Mouse (Mus musculus) gastrocnemius, postnatal 10 days (tissue): ENCODE data around the gene Osbpl5. TPM values are rescaled to one million over a fixed set of nuclear protein-coding genes. Genes with fewer than 3 reads are reported as not detected.

Experiments used
- microRNA-seq, 2 experiments: library from miRNA; unstranded; fragments of <30 nt; microRNA quantifications; one replicate each; pipeline ENCODE4 v1.2.0; 2021
- total RNA-seq, 2 experiments: library from RNA; stranded (reverse); gene quantifications; 2 replicates each; pipeline ENCODE4 v1.2.3; 2021

Osbpl5 gene
- total RNA-seq, 2 experiments from 2014 or later = 33.3 to 40.2 TPM

Small RNA genes within 50 kb of the gene (microRNA-seq; reads per million reads assigned to microRNA genes)
- gene Gm22064 = 0 reads per million in 2 experiments

Other genes with a start within 250 kb of the Osbpl5 start
- gene Nap1l4, start 207.9 kb downstream of the Osbpl5 start, total RNA-seq = 100 to 1,000 TPM; 164 to 169 TPM
- gene Cars, start 156.9 kb downstream of the Osbpl5 start, total RNA-seq = 10 to 100 TPM; 36.0 to 43.5 TPM
- gene Tnfrsf26, start 128.3 kb downstream of the Osbpl5 start, total RNA-seq = under 1 TPM; 0.33 to 0.75 TPM
- 1 to 10 TPM; 2.5 to 3.9 TPM for gene Tnfrsf22, start 107.3 kb downstream of the Osbpl5 start, total RNA-seq
- gene Tnfrsf23, start 71.1 kb downstream of the Osbpl5 start, total RNA-seq = 1 to 10 TPM; 3.6 to 6.3 TPM
- gene Mrgprg, start 10.0 kb upstream of the Osbpl5 start, total RNA-seq = not detected
- gene Mrgpre, start 27.5 kb upstream of the Osbpl5 start, total RNA-seq = 1 to 10 TPM; 1.2 to 1.5 TPM
- gene Nadsyn1, start 65.9 kb upstream of the Osbpl5 start, total RNA-seq = 1 to 10 TPM; 3.2 to 3.6 TPM
- 10 to 100 TPM; 11.0 to 12.0 TPM for gene Dhcr7, start 66.2 kb upstream of the Osbpl5 start, total RNA-seq
- gene Gm498, start 109.9 kb upstream of the Osbpl5 start, total RNA-seq = not detected
- gene Shank2, start 244.9 kb upstream of the Osbpl5 start, total RNA-seq = under 1 TPM; 0.52 to 0.68 TPM